In genomic region chr8:120534504-120535368, GRCm38 (mm10) we compare ENCODE assay signal across 9 mouse cellular contexts. TPM values are rescaled to one million over a fixed set of nuclear protein-coding genes. Genes with fewer than 3 reads are reported as not detected.
A peak's percentile ranks its signal among the peaks of the same experiment; 100 is the strongest.
DNase-seq lines count a peak whose midpoint lies in the region; TF ChIP-seq lines count a peak whose summit lies in the region.
"Had no signal": no experiment of that assay in that cellular context is flagged by ENCODE, and none has a peak within 500 bp of the region (broad histone marks: within the 10 kb centered on the region; RNA-seq: fewer than 3 reads in every experiment).

No protein-coding gene starts in this region.

- peaks cover 97% of the 10 kb centered on the region for H3K4me1 ChIP-seq in embryonic facial prominence, embryonic 10.5 days
- H3K4me1 ChIP-seq in heart, adult 2 months (ENCODE audit: control insufficient read depth, insufficient read depth, low read length): peaks cover 9% of the 10 kb centered on the region
- H3K4me1 ChIP-seq in kidney, adult 2 months (ENCODE audit: control insufficient read depth, insufficient read depth, low read length): peaks cover 13% of the 10 kb centered on the region; the same call in 1 of the 2 replicates

- DNase-seq in urinary bladder, adult 18-20 months (ENCODE audit: low spot score in 2 of 2): peak; percentile 68
- no peak for DNase-seq in urinary bladder, postnatal 10 days (ENCODE audit: low spot score)
- peak; percentile 90 for DNase-seq in embryonic facial prominence, embryonic 10.5 days (ENCODE audit: low spot score)
- peak; percentile 83 to 86 for DNase-seq in heart, adult 2 months
- peak; percentile 92 for DNase-seq in kidney, adult 2 months
- DNase-seq in liver: peak; percentile 92
- DNase-seq in monocyte, adult 2 months (ENCODE audit: low read depth in 1 of 2, low spot score in 2 of 2): peak; percentile 55 to 73
- DNase-seq in spleen, postnatal 14 days (ENCODE audit: low spot score in 2 of 2): peak; percentile 64 to 75

- peak overlapping the region; percentile 32 for H3K4me3 ChIP-seq in embryonic facial prominence, embryonic 10.5 days
- H3K4me3 ChIP-seq in heart, adult 2 months: no peak overlapping the region
- no peak overlapping the region for H3K4me3 ChIP-seq in kidney, adult 2 months (ENCODE audit: insufficient read depth, low read depth, low read length)

- H3K9me3 ChIP-seq in embryonic facial prominence, embryonic 10.5 days: no peaks in the 10 kb centered on the region

- TF ChIP-seq EP300 in heart, adult 2 months (IDR thresholded peaks at IDR 0.05; ENCODE audit: insufficient read depth, low read depth, low read length): peak; percentile 99

- H3K27ac ChIP-seq in embryonic facial prominence, embryonic 10.5 days (replicated peaks): peak overlapping the region; percentile 71
- H3K27ac ChIP-seq in heart, adult 2 months: no peak overlapping the region
- no peak overlapping the region for H3K27ac ChIP-seq in kidney, adult 2 months (ENCODE audit: insufficient read depth, low read depth, low read length)

- H3K79me2 ChIP-seq in heart, adult 2 months (replicated peaks; ENCODE audit: control insufficient read depth, insufficient read depth, low read length): no peaks in the 10 kb centered on the region

- WGBS in embryonic facial prominence, embryonic 10.5 days: 8% methylated on average over 14 of the region's 14 CpGs
- 31% methylated on average over 14 of the region's 14 CpGs for WGBS in heart, adult 2 months
- WGBS in kidney, adult 2 months: 31% methylated on average over 14 of the region's 14 CpGs

- TF ChIP-seq POLR2A in heart, adult 2 months (IDR thresholded peaks at IDR 0.05; ENCODE audit: insufficient read depth, low read depth, low read length): no peak
- TF ChIP-seq POLR2A in kidney, adult 2 months (IDR thresholded peaks at IDR 0.05; ENCODE audit: low read depth, low read length): no peak

- TF ChIP-seq CTCF in heart, adult 2 months (IDR thresholded peaks at IDR 0.05): no peak; the same call in 1 of the 2 replicates
- peak; percentile 100; the same call in 1 of the 2 replicates for TF ChIP-seq CTCF in kidney, adult 2 months (conservative IDR thresholded peaks at IDR 0.05; ENCODE audit: insufficient read depth, insufficient read length, low read depth, low read length)

- H3K27me3 ChIP-seq in embryonic facial prominence, embryonic 10.5 days (replicated peaks; ENCODE audit: low read depth, poor library complexity, severe bottlenecking): peaks cover 72% of the 10 kb centered on the region
- H3K27me3 ChIP-seq in heart, adult 2 months (ENCODE audit: control insufficient read depth, insufficient read depth, low read length): no peaks in the 10 kb centered on the region
- no peaks in the 10 kb centered on the region for H3K27me3 ChIP-seq in kidney, adult 2 months (replicated peaks; ENCODE audit: control insufficient read depth, insufficient read depth, low read length)
- H3K27me3 ChIP-seq: Patski had no signal

- intact Hi-C loops in heart, adult 2 months (cut with DNase I): loop anchor here (1.0 to 5.0 kb wide), 6 partner anchors 46 to 307 kb away; partner anchors contain the start of gene Gse1

- no peaks in the 10 kb centered on the region for H3K36me3 ChIP-seq in embryonic facial prominence, embryonic 10.5 days (replicated peaks)
- H3K36me3 ChIP-seq in heart, adult 2 months (ENCODE audit: control insufficient read depth, insufficient read depth, low read length): no peaks in the 10 kb centered on the region
- no peaks in the 10 kb centered on the region for H3K36me3 ChIP-seq in kidney, adult 2 months (ENCODE audit: control insufficient read depth, insufficient read depth, low read length)

- H3K9ac ChIP-seq in heart, adult 2 months (ENCODE audit: low read depth, low read length): no peak overlapping the region

RNA-seq across cellular contexts. Expression of gene Gins2, which starts 54.4 kb away (rescaled TPM):
- 156 TPM in 2 replicates for polyA plus RNA-seq in embryonic facial prominence, embryonic 10.5 days (2016; fragmentation: Nextera tagmentation; extraction: Ambion mirVana)
- total RNA-seq in heart, adult 2 months (2021): 1 to 10 TPM; 1.1 to 1.5 TPM
- 1.3 and 1.4 TPM in 2 replicates for polyA plus RNA-seq in heart, adult 2 months (2012; rRNA removed)
- polyA plus RNA-seq in kidney, adult 2 months (2012; rRNA removed): 6.4 and 6.9 TPM in 2 replicates

Comparison
In these comparisons a context has a peak if more than half of its experiments do, and no peak if none do; other contexts are left out.
1. RNA of gene Gins2, which starts 54.4 kb away (polyA plus RNA-seq): 156 TPM in embryonic facial prominence, embryonic 10.5 days; 6.4 to 6.9 TPM in kidney, adult 2 months and 1.3 to 1.4 TPM in heart, adult 2 months; every median in the first group is over 10 times any median in the second.